Mouse (Mus musculus) hindbrain, embryonic 13.5 days (tissue): Measurements from ENCODE around the gene Zfp62. TPM values are rescaled to one million over a fixed set of nuclear protein-coding genes. Genes with fewer than 3 reads are reported as not detected.

Source experiments
- ATAC-seq: fragments of 200-750 bp; cut with Nextera tagmentation; 2 replicates; pipeline ENCODE4 v1.8.0; 2017; ENCODE audit warnings: moderate TSS enrichment; ENCODE audit not compliant: low FRiP score
- H3K27ac ChIP-seq: fragments of 300-500 bp; sonication (generic); 2 replicates; pipeline ENCODE4 v1.5.1; 2015; ENCODE audit warnings: inconsistent platforms, mild to moderate bottlenecking, moderate library complexity
- H3K27me3 ChIP-seq: fragments of 300-500 bp; sonication (generic); 2 replicates; pipeline ENCODE4 v1.6.1; 2015; ENCODE audit warnings: mild to moderate bottlenecking, inconsistent platforms
- H3K36me3 ChIP-seq: fragments of 300-500 bp; sonication (generic); 2 replicates; pipeline ENCODE4 v1.6.1; 2015; ENCODE audit warnings: mild to moderate bottlenecking, inconsistent platforms
- H3K4me1 ChIP-seq: fragments of 300-500 bp; sonication (generic); replicated peaks from 2 replicates; pipeline ENCODE4 v1.6.1; 2015; ENCODE audit warnings: inconsistent platforms
- H3K4me2 ChIP-seq: fragments of 300-500 bp; sonication (generic); 2 replicates; pipeline ENCODE4 v1.6.1; 2015; ENCODE audit warnings: inconsistent platforms, mild to moderate bottlenecking, moderate library complexity
- H3K4me3 ChIP-seq: fragments of 300-500 bp; sonication (generic); 2 replicates; pipeline ENCODE4 v1.5.1; 2015; ENCODE audit warnings: mild to moderate bottlenecking, inconsistent platforms
- H3K9ac ChIP-seq: fragments of 300-500 bp; sonication (generic); 2 replicates; pipeline ENCODE4 v1.6.1; 2015; ENCODE audit warnings: mild to moderate bottlenecking, inconsistent platforms
- H3K9me3 ChIP-seq: fragments of 300-500 bp; sonication (generic); 2 replicates; pipeline ENCODE4 v1.6.1; 2016; ENCODE audit warnings: inconsistent platforms
- WGBS: fragments of 180-500 bp; shearing (Covaris S2); methylation state at CpG from one replicate; pipeline ENCODE4 v1.1.7; 2015; 5-methylcytosine and 5-hydroxymethylcytosine counted together
- polyA plus RNA-seq: library from polyadenylated mRNA; unstranded; fragments of >200 nt; fragmentation: Nextera tagmentation; extraction: Ambion mirVana; gene quantifications from 2 replicates; pipeline ENCODE4 v1.2.1, GENCODE M21; 2015

Gene Zfp62
- polyA plus RNA-seq, 1 experiment from 2014 or later: 53.4 TPM

DNA sequence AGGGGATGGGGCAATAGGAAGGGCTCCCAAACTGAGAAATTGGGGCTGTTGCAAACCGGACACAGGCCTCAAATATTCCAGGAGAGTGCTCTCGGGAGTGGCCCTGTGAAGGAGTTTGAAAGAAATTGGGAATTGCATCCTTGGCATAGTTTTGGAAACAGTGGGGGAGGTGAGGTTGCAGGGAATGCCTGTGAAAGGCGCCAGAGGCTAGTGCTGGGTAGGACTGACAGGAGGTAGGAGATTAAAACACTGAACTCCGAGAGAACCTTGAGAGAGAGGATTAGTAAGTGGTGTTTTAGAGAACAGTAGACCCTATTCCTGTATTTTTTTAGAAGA, 41.5 kb downstream of the Zfp62 start:
- H3K4me2 ChIP-seq: peak overlapping the region; percentile 71
- H3K36me3 ChIP-seq: 0 out of 2 replicates have a peak, but pooled peaks cover 4% of the 10 kb centered on the region
- H3K4me1 ChIP-seq: peaks cover 49% of the 10 kb centered on the region
- WGBS: 0% methylated on average over 4 of the region's 4 CpGs
- no peaks in the 10 kb centered on the region for H3K9me3 ChIP-seq
- peak; percentile 2 for ATAC-seq
- H3K4me3 ChIP-seq: peak overlapping the region; percentile 63
- H3K9ac ChIP-seq: peak overlapping the region; percentile 81
- H3K27me3 ChIP-seq: no peaks in the 10 kb centered on the region
- H3K27ac ChIP-seq: peak overlapping the region; percentile 93

DNA sequence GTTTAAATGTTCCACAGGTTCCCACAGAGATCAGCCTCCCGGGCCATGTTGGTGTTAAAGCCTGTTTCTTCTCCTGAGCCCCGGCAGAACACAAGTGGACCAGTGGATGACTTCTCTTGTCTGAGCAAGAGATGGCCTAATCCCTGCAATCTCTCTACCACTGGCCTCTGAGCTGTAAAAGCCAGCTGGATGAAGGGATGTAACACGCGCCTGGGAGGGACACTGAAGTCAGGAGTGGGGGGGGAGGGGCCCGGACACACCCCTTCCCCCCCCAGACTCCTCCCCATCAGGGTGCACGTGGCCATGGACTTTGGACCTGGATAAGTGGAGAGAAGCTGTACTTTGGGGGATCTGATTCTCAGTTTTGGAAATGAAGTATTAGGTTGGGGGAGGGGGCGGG, 42.1 kb downstream of the Zfp62 start:
- ATAC-seq: no peak
- peak overlapping the region; percentile 63 for H3K4me3 ChIP-seq
- no peaks in the 10 kb centered on the region for H3K9me3 ChIP-seq
- 0 out of 2 replicates have a peak, but pooled peaks cover 4% of the 10 kb centered on the region for H3K36me3 ChIP-seq
- H3K4me1 ChIP-seq: peaks cover 54% of the 10 kb centered on the region
- H3K4me2 ChIP-seq: peak overlapping the region; percentile 71
- no peak overlapping the region for H3K27ac ChIP-seq
- H3K27me3 ChIP-seq: no peaks in the 10 kb centered on the region
- 27% methylated on average over 7 of the region's 7 CpGs for whole genome bisulfite sequencing
- H3K9ac ChIP-seq: peak overlapping the region; percentile 49; the same call in 1 of the 2 replicates

DNA sequence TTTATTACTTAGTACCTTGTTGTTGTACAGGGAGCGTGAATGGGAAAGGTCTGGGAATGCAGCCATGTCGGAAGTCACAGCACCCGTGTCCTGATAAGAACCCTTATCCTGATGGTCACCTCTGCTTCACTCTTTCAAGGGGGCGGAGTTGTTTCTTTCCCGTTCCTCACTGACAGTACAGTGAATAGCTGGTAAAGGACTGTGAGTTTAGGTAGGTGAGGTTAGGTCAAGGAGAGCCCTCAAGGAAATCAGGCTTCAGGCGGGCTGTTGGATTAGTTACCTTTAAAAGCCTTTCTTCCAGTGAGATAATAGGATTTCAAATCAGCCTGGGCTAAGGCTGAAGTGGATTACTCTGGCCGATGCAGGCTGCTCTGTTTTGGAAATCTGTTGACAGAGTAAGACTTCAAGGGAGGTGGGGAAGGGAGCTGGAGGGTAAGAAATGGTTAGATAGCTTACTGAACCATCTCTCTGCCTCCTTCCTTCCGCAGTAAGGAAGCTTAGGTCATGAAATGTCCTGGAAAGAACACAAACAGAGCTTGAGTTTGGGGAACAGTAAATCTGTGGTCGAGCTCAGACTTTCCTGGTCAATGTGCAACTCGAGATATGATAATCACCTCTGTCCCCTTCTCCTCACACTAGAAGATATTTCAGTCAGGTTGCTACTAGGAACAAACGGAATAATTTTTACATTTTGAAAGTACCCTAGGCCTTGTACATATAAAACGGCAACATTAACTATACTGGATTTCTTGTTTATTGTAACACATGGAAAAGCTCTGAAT, 42.7 kb downstream of the Zfp62 start:
- Histone ChIP-seq H3K9ac (peak overlapping the region; percentile 49), H3K9me3 (no peaks in the 10 kb centered on the region), H3K4me3 (no peak overlapping the region), H3K4me1 (peaks cover 61% of the 10 kb centered on the region), H3K27ac (no peak overlapping the region), H3K4me2 (peak overlapping the region; percentile 71), H3K27me3 (no peaks in the 10 kb centered on the region), H3K36me3 (0 out of 2 replicates have a peak, but pooled peaks cover 4% of the 10 kb centered on the region)
- ATAC-seq: no peak
- 44% methylated on average over 12 of the region's 12 CpGs for WGBS

DNA sequence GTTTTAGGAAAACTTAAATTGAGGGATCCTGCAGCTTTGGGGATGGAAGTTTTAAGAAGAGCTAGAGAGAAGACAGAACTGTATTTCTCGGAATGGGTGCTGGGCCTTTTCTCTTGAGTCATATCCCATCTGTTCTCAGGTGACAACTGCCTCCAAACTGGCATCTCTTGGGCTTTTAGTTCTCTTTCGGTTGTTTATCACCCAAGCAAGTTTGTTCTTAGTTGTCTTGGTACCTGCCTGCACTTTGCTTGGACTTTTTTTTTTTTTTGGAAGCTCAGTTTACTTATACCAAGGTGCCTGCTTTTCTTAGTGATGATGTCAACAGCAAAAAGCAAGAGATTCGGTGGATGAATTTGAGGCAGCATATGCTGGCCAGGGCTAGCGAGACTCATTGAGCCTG, 43.4 kb downstream of the Zfp62 start:
- Histone ChIP-seq H3K36me3 (0 out of 2 replicates have a peak, but pooled peaks cover 4% of the 10 kb centered on the region), H3K9ac (0 out of 2 replicates have a peak overlapping the region, but pooled peaks have one; percentile 49), H3K27me3 (no peaks in the 10 kb centered on the region), H3K27ac (no peak overlapping the region), H3K4me1 (peaks cover 68% of the 10 kb centered on the region), H3K4me2 (no peak overlapping the region), H3K9me3 (no peaks in the 10 kb centered on the region), H3K4me3 (no peak overlapping the region)
- 91% methylated on average over 4 of the region's 4 CpGs for WGBS
- ATAC-seq: no peak

DNA sequence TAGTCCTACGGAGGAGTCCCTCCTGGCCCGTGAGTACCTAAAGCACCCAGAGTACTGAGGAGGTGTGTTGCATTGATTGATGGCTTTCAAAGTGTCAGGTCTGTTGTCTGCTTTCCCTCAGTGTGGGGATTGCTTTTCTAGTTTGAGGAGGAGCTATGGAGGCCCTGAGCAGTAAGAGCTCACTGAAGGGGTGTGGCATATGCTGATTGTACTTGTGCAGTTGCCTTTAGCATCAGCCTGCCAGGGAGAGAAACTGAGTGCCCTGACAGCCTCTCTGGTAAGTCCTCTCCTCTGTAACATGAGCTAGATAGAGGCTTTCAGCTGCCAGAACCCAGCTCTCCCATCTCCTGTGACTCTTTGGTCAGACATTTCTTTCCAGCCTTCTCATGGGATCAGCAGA, 44.2 kb downstream of the Zfp62 start:
- Histone ChIP-seq H3K36me3 (0 out of 2 replicates have a peak, but pooled peaks cover 4% of the 10 kb centered on the region), H3K27ac (no peak overlapping the region), H3K27me3 (no peaks in the 10 kb centered on the region), H3K4me1 (peaks cover 74% of the 10 kb centered on the region), H3K4me2 (no peak overlapping the region), H3K9me3 (no peaks in the 10 kb centered on the region), H3K4me3 (no peak overlapping the region), H3K9ac (peak overlapping the region; percentile 58)
- no peak for ATAC-seq
- WGBS: 61% methylated on average over 2 of the region's 2 CpGs

DNA sequence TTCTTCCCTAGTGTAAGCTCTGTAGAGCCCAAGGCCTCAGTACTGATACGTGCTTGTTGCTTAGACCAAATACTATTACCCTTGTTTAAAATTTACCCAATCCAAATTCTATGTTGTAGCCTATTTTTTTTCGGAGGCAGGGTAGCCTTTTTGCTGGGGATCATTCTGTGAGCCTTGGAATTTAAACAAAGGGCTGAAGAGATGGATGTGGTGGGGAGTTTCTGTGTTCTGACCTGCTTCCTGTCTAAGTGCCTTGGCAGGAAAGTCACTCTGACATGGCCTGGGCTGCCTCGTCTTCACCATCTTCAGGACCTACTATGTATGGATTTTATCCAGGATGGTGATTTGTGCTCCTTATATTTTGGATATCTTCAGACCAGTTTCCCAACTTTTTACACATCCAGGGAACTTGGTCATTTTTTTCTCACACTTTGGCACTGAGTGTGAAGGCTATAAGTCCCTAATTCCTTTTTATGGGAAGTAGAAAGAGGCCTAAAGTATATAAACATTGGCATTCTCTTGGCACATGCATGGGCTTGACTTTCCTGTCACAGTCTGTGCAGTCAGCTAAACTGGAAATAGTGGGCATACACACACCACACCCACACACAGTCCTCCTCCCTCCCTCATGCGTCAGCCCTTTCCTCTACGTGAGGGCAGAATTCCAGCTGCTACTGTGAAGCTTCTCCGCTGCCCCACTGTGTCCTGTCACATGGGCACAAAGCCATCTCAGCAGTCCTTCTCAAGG, 45.3 kb downstream of the Zfp62 start:
- H3K27me3 ChIP-seq: no peaks in the 10 kb centered on the region
- no peak overlapping the region for H3K4me2 ChIP-seq
- H3K27ac ChIP-seq: no peak overlapping the region
- ATAC-seq: no peak
- H3K9ac ChIP-seq: peak overlapping the region; percentile 5; the same call in 1 of the 2 replicates
- no peak overlapping the region for H3K4me3 ChIP-seq
- no peaks in the 10 kb centered on the region for H3K9me3 ChIP-seq
- WGBS: 58% methylated on average over 6 of the region's 6 CpGs
- peaks cover 68% of the 10 kb centered on the region for H3K4me1 ChIP-seq
- peaks cover 8% of the 10 kb centered on the region; the same call in 1 of the 2 replicates for H3K36me3 ChIP-seq

DNA sequence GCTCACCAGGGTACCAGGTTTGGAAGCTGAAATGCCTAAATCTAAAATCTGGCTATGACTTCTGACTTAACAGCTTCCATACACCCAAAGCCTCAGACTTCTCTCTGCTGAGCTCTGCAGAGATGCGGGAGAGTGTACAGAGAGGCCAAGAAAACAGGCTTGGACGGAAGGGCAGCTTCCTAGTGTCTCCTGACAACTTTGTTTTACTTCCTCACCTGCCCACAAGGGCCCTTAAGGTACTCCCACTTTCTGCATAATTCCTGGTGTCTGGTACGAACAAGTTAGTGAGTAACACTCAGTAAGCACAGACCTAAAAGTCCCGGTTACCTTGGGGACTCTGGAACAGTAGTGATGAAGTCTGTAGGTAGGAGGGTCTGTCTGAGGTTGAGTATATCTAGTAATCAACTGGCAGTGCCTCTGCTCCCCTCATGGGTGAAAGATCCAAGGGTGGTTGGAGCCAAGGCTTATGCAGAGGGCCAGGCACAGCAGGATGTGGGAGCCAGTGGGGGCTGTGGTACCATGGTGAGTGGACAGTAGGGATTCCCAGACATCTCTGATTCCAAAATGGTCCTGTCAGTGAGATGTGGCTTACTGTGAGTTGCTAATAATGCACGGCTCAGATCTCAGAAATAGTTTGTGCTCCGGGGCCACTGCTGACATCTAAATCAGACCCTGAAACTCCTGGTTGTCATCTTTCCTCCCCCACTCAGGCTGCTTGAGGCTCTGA, 46.0 kb downstream of the Zfp62 start:
- H3K36me3 ChIP-seq: peaks cover 12% of the 10 kb centered on the region; the same call in 1 of the 2 replicates
- WGBS: 73% methylated on average over 6 of the region's 6 CpGs
- no peak for ATAC-seq
- H3K4me1 ChIP-seq: peaks cover 68% of the 10 kb centered on the region
- H3K9ac ChIP-seq: peak overlapping the region; percentile 5; the same call in 1 of the 2 replicates
- no peak overlapping the region for H3K4me3 ChIP-seq
- no peaks in the 10 kb centered on the region for H3K27me3 ChIP-seq
- no peaks in the 10 kb centered on the region for H3K9me3 ChIP-seq
- no peak overlapping the region for H3K27ac ChIP-seq
- peak overlapping the region; percentile 87; the same call in 1 of the 2 replicates for H3K4me2 ChIP-seq

DNA sequence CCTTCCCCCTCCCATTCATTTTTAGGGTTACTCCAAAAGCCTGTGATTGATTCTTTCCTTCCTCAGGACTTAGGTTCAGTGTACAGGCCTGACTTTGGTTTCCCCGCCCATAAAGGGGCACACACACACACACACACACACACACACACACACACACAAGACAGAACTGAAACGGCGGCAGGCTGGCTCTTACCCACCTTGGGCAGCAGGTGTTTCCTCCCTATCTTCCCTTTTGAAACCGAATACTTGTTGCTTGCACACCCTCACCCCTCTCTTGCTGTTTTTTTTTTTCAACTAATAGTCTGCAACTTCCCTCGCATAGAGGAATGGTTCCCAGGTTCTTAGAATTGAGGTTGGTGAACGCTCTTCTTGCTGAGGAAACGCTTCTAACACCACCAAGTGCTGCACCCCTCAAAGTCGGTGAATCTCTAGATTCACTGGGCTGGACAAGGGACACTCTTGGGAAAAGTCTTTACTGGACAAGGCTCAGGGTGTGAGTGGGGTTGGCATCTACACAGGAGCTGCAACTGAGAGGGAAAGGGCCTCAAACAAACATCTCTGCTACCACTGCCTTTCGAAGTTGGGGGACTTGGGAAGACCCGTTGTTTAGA, 46.8 kb downstream of the Zfp62 start:
- Histone ChIP-seq H3K4me1 (peaks cover 63% of the 10 kb centered on the region), H3K27ac (peak overlapping the region; percentile 67), H3K4me2 (peak overlapping the region; percentile 87), H3K4me3 (peak overlapping the region; percentile 58), H3K9me3 (no peaks in the 10 kb centered on the region), H3K36me3 (peaks cover 19% of the 10 kb centered on the region; the same call in 1 of the 2 replicates), H3K9ac (peak overlapping the region; percentile 85), H3K27me3 (no peaks in the 10 kb centered on the region)
- ATAC-seq: peak; percentile 14; the same call in 1 of the 2 replicates
- 34% methylated on average over 10 of the region's 10 CpGs for WGBS

DNA sequence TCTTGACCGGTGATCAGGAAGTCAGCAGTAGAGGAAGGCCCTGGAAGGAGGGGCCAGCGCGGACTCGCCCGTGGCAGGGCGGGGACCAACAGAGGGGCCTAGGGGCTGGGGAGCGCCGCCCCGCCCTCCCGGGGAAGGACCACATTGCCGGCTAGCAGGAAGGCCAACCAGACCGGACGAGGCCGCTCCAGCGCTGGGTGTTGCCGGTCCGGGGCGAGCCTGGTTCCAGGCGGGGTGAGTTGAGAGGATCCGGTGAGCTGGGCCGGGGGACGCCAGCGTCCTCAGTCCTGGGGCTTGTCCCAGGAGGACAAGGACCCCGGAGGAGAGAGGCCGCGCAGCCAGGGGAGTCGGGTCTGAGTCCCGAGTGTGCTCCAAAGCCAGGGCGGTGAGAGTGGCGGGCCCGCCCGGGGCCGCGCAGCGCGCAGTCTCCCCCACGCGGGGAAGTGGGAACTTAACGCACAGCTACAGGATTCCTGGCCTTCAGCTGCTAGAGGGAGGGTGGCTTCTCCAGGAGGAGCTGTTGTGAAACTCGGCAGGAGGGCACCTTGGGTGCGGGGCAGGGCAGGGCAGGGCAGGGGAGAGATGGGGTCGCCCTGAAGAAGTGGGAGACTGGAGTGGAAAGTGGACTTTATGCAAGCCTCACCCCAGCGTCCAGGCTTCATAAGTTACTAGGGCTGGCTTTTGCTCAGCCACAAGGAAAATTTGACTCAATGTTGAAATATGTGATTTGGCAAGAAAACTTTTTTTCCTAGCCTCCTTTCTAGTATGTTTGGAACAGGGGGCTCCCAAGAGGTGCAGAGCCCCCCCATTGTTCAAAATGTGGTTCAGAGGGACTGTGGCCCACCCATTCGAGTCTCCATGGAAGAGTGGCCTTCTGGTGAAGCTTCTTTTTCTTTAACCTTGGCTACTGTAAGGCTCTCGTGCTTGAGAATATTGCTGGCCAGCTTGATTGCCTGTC, 47.6 kb downstream of the Zfp62 start:
- WGBS: 2% methylated on average over 41 of the region's 45 CpGs
- no peaks in the 10 kb centered on the region for H3K27me3 ChIP-seq

DNA sequence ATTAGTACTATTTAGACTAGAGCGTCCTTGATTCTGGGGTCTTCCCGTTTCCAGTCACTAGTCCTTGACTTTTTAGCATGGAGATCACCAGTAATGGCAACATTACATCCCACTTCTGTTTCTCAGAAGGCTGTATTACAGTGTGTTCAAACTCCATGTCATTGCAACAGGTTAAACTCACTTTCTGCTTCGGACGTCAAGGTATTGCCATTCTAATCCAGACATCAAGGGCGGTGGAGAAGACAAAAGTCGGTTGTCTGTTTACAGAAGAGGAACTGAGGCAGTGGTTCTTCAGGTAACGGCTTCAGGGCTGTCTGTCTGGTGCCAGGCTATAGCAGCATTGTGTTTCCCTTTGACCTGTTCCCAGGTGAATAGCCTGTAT, 48.3 kb downstream of the Zfp62 start:
- 82% methylated on average over 7 of the region's 7 CpGs for WGBS
- Histone ChIP-seq H3K9ac (no peak overlapping the region), H3K27me3 (no peaks in the 10 kb centered on the region)

More for the DNA sequence above, 47.6 kb downstream of the Zfp62 start:
- Histone ChIP-seq H3K4me2 (peak overlapping the region; percentile 87), H3K4me3 (peak overlapping the region; percentile 58), H3K27ac (peak overlapping the region; percentile 67), H3K9me3 (no peaks in the 10 kb centered on the region), H3K4me1 (peaks cover 55% of the 10 kb centered on the region), H3K36me3 (peaks cover 20% of the 10 kb centered on the region; the same call in 1 of the 2 replicates), H3K9ac (peak overlapping the region; percentile 85)
- peak; percentile 90 for ATAC-seq

DNA sequence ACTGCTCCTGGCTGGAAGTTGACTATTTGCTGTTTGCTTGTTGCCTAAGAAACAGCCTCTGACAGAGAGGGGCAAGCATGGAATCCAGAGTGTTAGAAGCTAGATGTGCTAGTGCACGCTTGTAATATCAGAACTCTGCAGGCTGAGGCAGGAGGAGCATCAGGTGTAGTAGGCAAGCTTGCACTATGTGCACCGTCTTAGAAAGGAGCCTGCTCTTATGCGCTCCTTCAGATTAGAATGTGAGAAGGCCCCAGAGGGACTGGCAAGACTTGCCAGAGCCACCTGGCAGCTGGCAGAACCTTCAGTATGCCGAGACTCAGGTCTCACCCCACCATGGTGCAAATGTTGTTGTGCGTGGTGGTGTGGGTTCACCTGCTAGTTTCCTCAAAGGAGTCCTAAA, 49.0 kb downstream of the Zfp62 start:
- no peak for ATAC-seq
- Histone ChIP-seq H3K27me3 (no peaks in the 10 kb centered on the region), H3K4me3 (no peak overlapping the region), H3K4me2 (no peak overlapping the region), H3K36me3 (peaks cover 20% of the 10 kb centered on the region; the same call in 1 of the 2 replicates), H3K27ac (no peak overlapping the region), H3K9me3 (no peaks in the 10 kb centered on the region), H3K4me1 (peaks cover 43% of the 10 kb centered on the region), H3K9ac (no peak overlapping the region)
- 94% methylated on average over 5 of the region's 5 CpGs for WGBS

More for the DNA sequence above, 48.3 kb downstream of the Zfp62 start:
- peak overlapping the region; percentile 58 for H3K4me3 ChIP-seq
- no peak overlapping the region for H3K27ac ChIP-seq
- peak overlapping the region; percentile 87 for H3K4me2 ChIP-seq
- H3K36me3 ChIP-seq: peaks cover 20% of the 10 kb centered on the region; the same call in 1 of the 2 replicates
- ATAC-seq: no peak
- peaks cover 49% of the 10 kb centered on the region for H3K4me1 ChIP-seq
- H3K9me3 ChIP-seq: no peaks in the 10 kb centered on the region
